Mouse (Mus musculus) forelimb bud, embryonic 11.5 days (tissue): Measurements from ENCODE around the gene Aldh1a1.
A peak's percentile ranks its signal among the peaks of the same experiment; 100 is the strongest.
"Not testable (repeated sequence)": the region's sequence is repeated elsewhere in the genome, so short reads cannot be mapped to it uniquely, and the experiment has no call there.

Source experiments
- DNase-seq: peaks from one replicate; pipeline ENCODE4 v3.0.0-alpha.2; 2012; ENCODE audit warnings: low read depth, low spot score

Aldh1a1 gene

DNA sequence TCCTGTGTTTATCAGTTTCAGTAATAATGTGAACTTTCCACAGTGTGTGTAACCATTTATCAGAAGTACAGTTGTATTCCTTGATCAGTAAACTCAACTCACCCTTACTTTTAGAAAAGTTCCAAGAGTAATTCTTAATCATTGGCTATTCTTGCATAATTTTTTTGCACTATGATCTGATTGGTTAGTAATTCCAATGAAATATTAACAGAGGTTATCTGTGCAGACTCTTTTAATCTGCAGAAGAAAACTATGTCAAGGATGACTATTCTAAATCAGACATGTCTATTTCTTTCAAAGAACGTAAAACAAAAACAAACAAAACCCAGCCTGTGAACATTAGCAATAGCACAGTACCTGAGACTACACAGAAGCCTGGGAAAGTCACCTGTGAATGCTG is 62.9 kb downstream of the Aldh1a1 start:
- no peak for DNase-seq

DNA sequence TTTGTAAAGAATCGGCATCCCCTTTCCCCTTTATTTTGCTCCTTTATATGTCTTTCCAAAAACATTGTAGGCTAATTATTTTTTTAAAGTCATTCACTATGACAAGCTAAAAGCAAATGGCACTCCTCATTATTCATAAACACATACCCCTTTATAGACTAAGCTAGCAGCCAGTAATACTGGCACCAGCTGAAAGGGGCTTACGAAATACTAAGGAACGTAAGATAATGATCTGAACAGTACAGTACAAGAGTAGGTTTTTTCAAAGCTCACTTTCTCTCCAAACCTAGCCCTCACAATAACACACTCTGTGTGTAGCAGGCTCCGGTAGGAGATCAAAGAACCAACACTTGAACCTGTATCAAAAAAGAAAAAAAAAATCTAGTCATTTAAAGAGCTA is 64.7 kb downstream of the Aldh1a1 start:
- DNase-seq: no peak

DNA sequence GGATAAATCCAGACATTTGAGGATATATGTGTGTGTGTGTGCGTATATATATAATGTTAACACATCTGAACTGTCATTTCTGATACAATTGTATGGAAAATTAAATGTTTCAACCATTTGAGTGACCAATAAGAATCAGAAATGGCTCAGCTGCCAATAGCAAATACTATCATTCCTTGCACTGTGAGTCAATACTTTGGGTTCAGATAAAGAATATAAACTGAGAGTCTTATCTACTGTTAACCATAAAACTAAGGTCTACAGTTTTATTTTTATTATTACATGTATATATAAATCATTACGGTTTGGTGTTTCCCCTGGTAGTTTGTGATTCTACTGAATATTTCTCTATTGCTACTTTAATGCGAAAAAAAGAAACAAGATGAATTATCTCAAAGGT is 65.6 kb downstream of the Aldh1a1 start:
- no peak for DNase-seq

DNA sequence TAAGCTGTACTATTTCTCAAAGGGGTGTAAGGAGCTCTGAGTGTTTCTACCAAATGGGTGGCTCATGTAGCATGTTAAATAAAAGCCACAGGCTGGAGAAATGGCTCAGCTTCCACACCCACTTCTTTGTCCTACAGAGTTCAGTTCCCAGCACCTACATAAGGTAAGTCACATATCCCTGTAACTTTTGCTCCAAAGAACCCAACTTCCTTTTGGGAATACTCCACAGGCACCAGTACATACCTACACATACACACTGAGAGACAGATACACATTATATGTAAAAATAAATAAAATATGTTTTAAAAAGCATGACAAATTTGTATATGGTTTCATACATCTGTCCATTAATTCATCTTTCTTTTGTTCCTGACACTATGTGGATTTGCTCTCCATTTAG is 66.0 kb downstream of the Aldh1a1 start:
- no peak for DNase-seq

DNA sequence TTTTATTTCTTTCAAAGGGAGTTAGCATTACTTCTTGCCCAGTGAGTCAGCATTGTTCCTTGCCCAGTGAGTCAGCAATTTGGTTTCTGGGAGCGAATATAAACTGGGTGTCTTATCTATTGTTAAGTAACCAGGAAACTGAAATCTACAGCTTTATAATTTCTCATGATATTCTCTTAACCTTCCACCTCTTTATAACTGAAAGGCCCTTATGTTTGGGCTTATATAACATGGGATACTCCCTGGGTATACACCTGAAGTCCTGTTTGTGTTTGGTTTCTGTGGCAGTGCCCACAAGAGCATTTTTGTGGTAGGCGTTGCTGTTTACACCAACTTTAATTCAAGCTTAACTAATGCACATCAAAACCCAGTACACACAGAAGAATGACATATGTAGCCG is 66.4 kb downstream of the Aldh1a1 start:
- no peak for DNase-seq

DNA sequence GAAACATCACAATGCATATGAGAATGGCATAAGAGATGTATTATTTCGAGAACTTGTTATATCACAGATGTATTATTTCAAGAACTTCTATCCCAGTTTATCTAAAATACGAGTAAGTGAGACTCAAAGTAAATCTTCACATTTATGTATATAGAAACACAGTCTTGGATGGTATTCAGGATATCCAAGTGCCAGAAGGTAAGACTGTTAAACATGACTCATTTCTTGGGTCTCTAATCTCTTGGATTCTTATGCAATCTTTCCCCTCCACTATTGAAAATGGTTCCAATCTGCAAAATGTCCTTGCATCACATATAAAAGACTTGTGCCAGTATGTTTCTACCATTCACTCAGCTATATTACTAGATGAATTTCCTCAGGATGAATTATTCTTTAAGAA is 67.4 kb downstream of the Aldh1a1 start:
- DNase-seq: no peak

DNA sequence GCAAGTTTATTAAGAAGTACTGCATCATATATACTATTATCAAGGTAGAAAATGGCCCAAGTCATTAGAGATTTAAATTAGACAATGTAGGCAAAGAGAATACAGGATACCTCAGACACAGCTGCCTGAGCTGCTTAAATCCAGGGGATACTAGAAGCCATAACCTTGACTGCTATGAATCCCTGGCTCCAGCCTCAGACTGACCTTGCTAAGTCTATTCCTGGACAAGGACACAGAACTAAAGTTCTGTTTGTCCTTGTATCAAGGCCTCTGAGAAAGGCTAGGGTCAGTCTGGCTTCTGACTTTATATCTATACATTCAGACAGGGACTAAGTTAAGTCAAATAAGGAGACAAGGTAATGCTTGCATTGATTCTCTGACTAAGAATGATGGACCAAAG is 69.9 kb downstream of the Aldh1a1 start:
- no peak for DNase-seq

DNA sequence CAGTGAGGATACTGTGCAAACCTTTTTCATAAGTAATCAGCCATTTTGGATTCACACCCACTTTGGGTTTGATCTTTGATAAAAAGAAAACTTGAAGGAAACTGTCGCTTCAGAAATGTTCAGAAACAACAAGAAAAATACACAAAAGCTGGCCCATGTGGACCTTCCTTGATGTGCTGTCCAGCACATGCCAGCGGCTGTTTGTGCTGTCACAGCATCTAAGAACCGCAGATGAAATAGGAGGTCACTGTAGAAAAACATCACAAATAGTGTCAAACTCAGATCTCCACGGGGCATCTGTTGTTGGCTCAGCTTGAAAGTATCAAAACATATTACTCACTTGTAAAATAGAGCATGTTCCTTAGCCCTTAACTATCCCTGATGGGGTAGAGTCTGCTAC is 73.8 kb downstream of the Aldh1a1 start:
- no peak for DNase-seq

DNA sequence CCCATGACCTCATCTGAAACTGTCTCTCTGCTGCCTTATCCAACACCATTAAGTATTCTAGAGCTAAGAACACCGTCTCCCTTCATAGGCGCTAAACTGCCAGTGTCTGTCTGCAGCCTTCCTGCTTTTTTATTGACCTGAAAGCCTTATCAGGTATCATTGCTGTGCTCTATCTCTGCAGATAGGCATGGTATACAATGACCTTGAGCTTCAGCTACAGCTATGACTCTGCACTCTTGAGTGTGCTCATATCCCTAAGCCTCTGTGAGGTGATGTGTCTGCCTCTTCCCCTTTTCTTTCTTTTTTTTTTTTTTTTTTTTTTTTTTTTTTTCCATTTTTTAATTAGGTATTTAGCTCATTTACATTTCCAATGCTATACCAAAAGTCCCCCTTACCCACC is 74.5 kb downstream of the Aldh1a1 start:
- DNase-seq: no peak

DNA sequence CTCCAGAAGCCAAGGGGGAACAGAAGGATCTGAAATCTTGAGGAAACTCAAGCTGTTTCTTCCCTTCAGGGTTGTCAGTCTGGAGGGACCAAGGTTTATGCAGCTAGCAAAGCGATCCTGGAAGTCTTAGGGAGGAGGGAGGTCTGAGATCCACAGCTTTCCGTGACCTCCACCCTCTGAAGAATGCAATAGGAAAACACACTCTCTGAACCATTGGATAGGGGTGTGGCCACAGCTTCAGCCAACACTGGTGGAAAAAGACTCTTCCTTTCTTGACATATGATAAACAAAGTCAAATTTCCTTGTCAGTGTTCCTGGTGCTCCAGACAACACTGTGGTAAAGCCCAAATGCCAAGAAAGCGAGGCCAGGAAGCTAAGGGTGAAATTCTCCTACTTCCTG is 84.5 kb downstream of the Aldh1a1 start:
- no peak for DNase-seq

DNA sequence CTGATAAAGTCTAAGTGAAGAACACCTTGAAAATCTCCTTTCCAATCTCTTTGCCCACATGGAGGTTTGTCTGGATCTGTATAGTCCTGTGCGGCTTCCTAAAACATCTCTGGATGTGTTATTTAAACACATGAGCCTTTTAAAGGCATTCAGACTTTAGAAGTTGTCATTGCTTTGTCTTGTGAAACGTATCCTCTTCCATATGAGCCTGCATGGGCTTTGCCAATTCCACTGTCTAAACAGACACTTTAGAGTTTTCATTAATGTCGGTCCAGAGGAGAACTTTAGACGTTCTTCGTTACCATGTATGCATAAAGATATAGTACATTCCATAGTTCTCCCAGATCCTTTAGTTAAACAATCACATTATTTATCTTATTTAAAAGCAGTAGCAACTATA is 84.9 kb downstream of the Aldh1a1 start:
- no peak for DNase-seq

DNA sequence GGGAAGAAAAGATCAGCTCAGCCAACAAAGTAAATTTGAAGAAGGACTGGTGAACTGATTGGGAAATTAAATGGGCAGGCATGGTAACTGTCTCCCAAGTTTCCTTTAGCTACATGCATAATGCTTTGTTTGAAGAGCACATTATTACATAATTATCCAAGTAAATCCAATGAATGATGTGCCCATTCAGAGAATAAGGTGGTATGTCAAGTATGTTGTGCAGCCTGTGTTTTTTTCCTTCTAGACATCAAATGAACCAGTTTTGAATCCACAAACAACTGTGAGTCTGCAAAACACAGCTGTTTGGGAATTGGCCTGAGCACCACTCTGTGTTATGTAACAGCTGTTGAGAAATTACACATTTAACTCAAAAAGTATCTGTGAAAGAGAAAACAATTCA is 107.4 kb downstream of the Aldh1a1 start:
- no peak for DNase-seq

DNA sequence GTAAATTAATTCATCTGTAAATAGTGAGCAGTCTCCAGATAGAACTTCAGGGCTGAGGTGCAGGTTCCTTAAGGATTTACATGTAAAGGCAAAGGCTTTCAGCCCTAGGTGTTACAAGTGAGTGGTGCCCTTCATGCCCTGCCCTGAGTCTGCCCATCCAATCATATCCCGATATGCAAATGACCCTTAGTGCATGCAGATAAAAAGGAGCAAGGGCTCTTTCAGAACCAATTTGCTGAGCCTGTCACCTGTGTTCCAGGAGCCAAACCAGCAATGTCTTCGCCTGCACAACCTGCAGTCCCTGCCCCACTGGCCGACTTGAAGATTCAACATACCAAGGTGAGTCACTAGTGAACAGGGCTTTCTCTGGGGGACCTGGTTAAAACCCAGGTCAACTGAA is 109.2 kb downstream of the Aldh1a1 start:
- DNase-seq: peak; percentile 13

DNA sequence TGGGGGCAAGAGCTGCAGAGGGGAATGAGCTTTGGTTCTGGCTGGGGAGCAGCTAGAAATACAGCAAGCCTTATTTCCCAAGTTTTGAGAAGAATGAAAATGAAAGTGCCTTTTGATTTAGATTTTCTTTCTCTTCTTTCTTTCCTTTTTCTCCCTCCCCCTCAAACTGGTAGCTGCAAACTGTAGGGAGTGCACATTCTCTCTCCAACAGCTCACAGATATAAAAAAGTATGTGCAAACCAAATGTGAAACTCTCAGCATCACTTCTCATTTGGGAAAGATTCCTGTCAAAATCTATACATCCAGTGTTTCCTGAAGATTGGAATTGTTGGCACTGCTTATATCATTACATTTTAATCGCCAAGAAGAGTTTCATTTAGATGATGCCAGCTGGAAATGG is 110.7 kb downstream of the Aldh1a1 start:
- no peak for DNase-seq

DNA sequence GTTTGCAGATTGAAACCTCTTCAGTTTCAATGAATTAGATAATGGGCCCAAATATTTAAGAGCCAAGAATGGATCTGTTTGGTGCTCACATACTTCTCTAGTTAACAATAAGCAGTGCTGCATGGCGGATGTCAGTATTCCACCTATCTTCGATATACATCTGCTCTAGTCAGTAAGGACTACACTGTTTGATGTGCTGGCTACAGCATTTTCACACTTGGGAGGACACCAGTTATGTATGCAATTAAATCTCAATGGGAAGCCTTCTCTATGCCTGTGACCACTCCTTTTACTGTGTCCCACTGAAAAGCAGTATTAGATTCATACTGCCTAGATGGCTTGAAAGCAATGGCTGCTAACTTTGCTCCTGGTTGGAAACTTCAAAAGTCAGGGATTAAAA is 111.4 kb downstream of the Aldh1a1 start:
- DNase-seq: no peak

DNA sequence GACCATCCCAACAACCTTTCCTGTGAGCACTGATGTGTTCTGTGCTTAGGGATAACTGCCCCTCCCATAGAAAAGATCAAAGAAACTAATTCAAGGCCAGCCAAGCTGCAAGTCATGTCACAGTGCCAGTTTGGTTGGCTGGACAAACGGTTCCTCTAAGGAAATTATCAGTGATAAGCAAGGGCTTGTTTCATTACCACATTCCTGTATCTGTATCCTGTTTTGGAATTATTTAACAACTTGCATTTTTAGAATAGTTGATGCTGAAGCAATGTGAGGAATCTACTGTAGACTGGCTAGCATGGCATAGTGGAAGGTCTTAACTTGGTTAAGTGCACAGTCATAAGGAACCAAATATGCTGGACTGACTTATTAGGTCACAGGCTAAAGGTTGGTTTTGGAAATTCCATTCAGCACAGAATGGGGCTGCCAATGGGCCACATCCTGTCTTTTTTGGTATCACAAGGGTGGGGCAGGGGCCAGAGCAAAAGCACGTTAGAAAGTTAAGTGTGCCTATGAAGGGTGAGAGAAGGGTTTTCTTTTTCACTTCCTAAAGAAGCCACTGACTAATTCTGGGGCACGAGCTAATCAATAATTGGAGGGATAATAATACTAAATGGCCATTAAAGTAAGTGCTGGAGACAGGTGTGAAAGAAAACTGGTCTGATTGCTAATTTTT is 121.9 kb downstream of the Aldh1a1 start:
- DNase-seq: no peak

DNA sequence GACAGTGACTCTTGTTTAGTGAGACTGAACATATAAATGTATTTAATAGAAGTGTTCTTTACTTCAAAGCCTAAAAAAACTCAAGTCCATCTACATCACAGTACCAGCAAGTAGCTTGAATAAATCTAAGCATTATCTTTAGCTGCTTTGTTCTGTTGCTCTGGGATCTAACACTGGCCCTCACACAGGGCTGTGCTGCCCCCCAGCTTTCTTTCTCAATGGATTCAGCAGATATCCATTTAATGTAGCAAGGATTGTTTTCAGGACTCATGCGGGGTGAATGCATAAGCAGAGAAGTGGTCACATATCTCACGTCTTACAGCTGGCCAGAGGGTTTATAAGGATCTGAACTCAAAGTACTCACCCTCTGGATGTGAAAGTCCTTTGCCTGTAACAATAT is 129.9 kb downstream of the Aldh1a1 start:
- DNase-seq: no peak

DNA sequence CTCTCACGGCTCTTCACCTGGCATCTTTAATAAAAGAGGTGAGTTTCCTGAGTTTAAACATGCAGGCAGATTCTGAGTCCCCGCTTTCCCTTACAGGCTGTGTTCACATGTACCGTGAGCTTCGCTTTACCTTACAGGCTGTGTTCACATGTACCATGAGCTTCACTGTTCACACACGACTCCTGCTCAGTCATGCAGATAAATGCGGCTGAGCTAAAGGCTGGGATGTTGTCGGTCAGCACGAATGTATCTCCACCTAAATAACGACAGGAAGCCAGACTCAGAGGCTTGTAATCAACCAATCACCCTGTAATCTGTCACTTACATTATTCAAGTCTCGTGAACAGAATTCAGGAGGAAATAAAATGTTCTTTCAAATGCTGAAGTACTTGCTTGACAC is 130.9 kb downstream of the Aldh1a1 start:
- DNase-seq: no peak

DNA sequence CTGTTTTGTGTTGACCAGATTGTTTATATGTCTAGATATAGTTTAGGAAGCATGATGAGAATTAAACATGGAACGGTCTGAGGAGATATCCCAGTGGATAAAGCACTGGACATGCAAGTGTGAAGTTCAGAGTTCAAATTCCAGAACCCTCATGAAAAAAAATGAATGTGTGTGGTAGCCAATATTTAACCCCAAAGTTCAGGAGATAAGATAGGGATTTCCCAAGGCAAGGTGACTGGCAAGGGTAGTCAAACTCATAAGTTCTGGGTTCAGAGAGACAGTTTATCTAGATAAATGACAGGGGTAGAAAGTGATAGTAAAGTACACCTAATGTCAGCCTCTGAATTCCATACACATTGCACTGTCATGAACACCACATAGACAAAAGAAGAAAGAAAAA is 138.5 kb downstream of the Aldh1a1 start:
- DNase-seq: no peak

DNA sequence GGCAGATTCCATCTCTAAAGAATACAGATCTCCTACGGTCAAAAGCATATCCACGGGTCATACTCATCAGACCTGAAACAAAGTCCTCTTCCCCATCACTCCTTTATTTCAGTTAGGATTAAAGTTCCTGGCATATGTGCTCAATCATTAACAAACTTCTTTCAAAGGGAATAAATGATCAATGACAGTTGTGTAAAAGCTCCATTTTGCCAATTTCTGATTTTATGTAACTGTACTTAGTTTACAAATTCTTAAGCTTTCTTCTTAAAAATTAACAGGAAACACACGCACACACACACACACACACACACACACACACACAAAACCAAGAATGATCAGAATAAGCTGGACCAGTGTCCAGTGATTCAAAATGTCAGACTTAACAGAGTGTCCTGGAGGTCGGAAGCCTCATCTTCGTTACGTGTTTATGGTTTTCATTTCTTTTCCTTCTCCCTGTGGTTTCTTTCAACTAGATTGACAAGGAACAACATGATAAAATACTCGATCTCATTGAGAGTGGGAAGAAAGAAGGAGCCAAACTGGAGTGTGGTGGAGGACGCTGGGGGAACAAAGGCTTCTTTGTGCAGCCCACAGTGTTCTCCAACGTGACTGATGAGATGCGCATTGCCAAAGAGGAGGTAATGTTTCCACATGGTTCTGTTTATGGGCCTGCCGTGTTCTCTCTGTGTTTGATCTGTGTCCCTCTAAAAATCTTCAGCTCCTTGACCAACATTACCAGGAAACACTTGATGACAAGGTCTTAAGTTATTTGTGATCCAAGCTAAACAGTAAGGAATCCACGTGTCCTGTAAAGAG is 141.6 kb downstream of the Aldh1a1 start:
- DNase-seq: peak; percentile 44

DNA sequence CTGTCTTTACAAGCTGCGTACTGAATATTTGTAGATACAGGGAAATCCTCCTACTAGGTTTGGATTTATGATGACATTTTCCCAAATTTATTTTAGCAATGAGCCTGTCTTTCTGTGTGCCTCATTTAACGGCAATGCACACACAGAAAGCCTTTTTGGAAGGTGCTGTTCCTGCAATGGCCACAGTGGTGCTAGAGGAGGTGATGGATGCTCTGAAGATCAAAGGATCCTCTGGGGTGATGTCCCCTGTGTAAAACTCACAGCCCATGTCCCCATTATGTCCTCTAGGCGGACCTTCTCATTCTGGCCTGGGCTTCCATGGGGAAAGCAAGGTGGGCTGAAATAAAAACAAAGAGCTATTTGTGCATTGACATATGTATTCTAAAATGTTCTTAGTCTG is 151.8 kb downstream of the Aldh1a1 start:
- no peak for DNase-seq

DNA sequence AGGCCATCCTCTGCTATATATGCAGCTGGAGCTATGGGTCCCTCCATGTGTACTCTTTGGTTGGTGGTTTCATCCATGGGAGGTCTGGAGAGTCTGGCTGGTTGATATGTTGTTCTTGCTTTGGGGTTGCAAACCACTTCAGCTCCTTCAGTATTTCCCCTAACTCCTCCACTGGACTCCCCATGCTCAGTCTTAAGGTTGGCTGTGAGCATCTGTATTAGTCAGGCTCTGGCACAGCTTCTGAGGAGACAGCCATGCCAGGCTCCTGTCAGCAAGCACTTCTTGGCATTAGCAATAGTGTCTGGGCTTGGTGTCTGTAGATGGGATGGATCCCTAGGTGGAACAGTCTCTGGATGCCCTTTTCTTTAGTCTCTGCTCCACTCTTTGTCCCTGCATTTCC is 155.0 kb downstream of the Aldh1a1 start:
- DNase-seq: not testable (repeated sequence)

DNA sequence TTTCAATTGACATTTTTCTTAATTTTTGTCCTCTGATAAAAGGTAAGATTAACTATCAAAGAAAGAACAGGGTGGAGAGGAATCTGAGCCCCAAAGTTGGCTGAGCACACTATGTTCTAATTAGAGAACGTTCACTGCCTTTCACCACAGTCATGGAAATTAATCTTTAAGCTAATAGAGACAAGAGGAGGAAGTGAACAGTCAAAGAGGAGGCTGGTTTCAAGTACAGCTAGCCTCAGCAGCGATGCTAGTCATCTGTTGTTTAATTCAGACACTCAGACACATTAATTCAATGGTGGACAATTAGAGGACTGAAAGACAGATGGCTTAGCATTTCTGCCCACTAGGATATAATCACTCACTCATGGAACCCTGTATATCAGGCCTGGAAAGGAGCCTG is 157.5 kb downstream of the Aldh1a1 start:
- DNase-seq: no peak
